Mouse (Mus musculus) gastrocnemius, postnatal 10 days (tissue): Measurements from ENCODE around the gene Cetn4. TPM values are rescaled to one million over a fixed set of nuclear protein-coding genes. Genes with fewer than 3 reads are reported as not detected.
A peak's percentile ranks its signal among the peaks of the same experiment; 100 is the strongest.

Experiments
- DNase-seq: peaks from one replicate; pipeline ENCODE4 v3.0.0; 2021; ENCODE audit warnings: mixed read lengths
- long read RNA-seq, 2 experiments: library from polyadenylated mRNA; stranded (forward); transcript quantifications; one replicate each; pipeline ENCODE4 v2.0.0; 2021
- total RNA-seq, 2 experiments: library from RNA; stranded (reverse); gene quantifications; 2 replicates each; pipeline ENCODE4 v1.2.3; 2021

The Cetn4 gene
- 1 to 10 TPM in 1 of 2 experiments, under 1 TPM in 1; 0.63 to 1.5 TPM for total RNA-seq
- long read RNA-seq, experiment 1, partial matches to known transcripts = 0 of 1 reads
- long read RNA-seq, experiment 1, other reads (novel, unspliced or antisense) = 0 of 1 reads
- long read RNA-seq, experiment 2 = 0 reads

- peak; percentile 98 for DNase-seq
Observed at GRCm38 (mm10) chr3:37312370-37312941, at the start of gene Cetn4, which contains the start of gene Bbs12. TSS of gene Cetn4 (minus strand) at chr3:37312708. TSS of gene Bbs12 (plus strand) at chr3:37312554.

- DNase-seq = no peak
Observed at GRCm38 (mm10) chr3:37360729-37361128, 48.2 kb upstream of the Cetn4 start.

GRCm38 (mm10) chr3:37354737-37355136, 42.2 kb upstream of the Cetn4 start:
- no peak for DNase-seq

- no peak for DNase-seq
Observed at GRCm38 (mm10) chr3:37353951-37354481, 41.5 kb upstream of the Cetn4 start.

GRCm38 (mm10) chr3:37350386-37350785, 37.9 kb upstream of the Cetn4 start:
- DNase-seq = no peak

- no peak for DNase-seq
Observed at GRCm38 (mm10) chr3:37349166-37349548, 36.6 kb upstream of the Cetn4 start.

GRCm38 (mm10) chr3:37348221-37349165, 36.0 kb upstream of the Cetn4 start, which contains the start of gene Fgf2:
TSS of gene Fgf2 (plus strand) at chr3:37348346.
- peak; percentile 65 for DNase-seq

GRCm38 (mm10) chr3:37347671-37348070, 35.2 kb upstream of the Cetn4 start:
- no peak for DNase-seq

- no peak for DNase-seq
Observed at GRCm38 (mm10) chr3:37342811-37343210, 30.3 kb upstream of the Cetn4 start.

- peak; percentile 50 for DNase-seq
Observed at GRCm38 (mm10) chr3:37341110-37341509, 28.6 kb upstream of the Cetn4 start.

- no peak for DNase-seq
Observed at GRCm38 (mm10) chr3:37334053-37334452, 21.5 kb upstream of the Cetn4 start.

GRCm38 (mm10) chr3:37331999-37332449, 19.5 kb upstream of the Cetn4 start:
- DNase-seq = no peak

GRCm38 (mm10) chr3:37329963-37330362, 17.5 kb upstream of the Cetn4 start:
- DNase-seq = no peak

GRCm38 (mm10) chr3:37328489-37328888, 16.0 kb upstream of the Cetn4 start:
- DNase-seq = no peak

GRCm38 (mm10) chr3:37326627-37327026, 14.1 kb upstream of the Cetn4 start:
- no peak for DNase-seq

- no peak for DNase-seq
Observed at GRCm38 (mm10) chr3:37325317-37326112, 13.0 kb upstream of the Cetn4 start.

- DNase-seq = no peak
Observed at GRCm38 (mm10) chr3:37324310-37324709, 11.8 kb upstream of the Cetn4 start.

GRCm38 (mm10) chr3:37316233-37316632, 3.7 kb upstream of the Cetn4 start:
- no peak for DNase-seq

GRCm38 (mm10) chr3:37313371-37313770, 863 bp upstream of the Cetn4 start:
- DNase-seq = no peak

- peak; percentile 7 for DNase-seq
Observed at GRCm38 (mm10) chr3:37311897-37312369, 575 bp downstream of the Cetn4 start.

GRCm38 (mm10) chr3:37303392-37304139, 8.9 kb downstream of the Cetn4 start:
- no peak for DNase-seq
